Mouse (Mus musculus): ENCODE data around the gene Itsn1. TPM values are rescaled to one million over a fixed set of nuclear protein-coding genes. Genes with fewer than 3 reads are reported as not detected.

Gene Itsn1
- total RNA-seq, 2 experiments from 2014 or later, result 118 to 127 TPM

- no peak for DNase-seq (ENCODE audit: low spot score in 2 of 2)
- intact Hi-C loops (cut with DNase I), result no loop called here
These were observed 66.5 kb downstream of the Itsn1 start for GRCm38 (mm10) chr16:91795606-91796005.

GRCm38 (mm10) chr16:91801426-91801825 is 72.3 kb downstream of the Itsn1 start:
- intact Hi-C loops (cut with DNase I), result no loop called here
- no peak for DNase-seq (ENCODE audit: low spot score in 2 of 2)

GRCm38 (mm10) chr16:91802461-91803062 is 73.5 kb downstream of the Itsn1 start:
- no peak for DNase-seq (ENCODE audit: low spot score in 2 of 2)
- intact Hi-C loops (cut with DNase I), result no loop called here

- intact Hi-C loops (cut with DNase I), result no loop called here
These were observed 75.3 kb downstream of the Itsn1 start for GRCm38 (mm10) chr16:91804418-91804817.

GRCm38 (mm10) chr16:91804831-91805230 is 75.8 kb downstream of the Itsn1 start:
- intact Hi-C loops (cut with DNase I), result no loop called here
- DNase-seq (ENCODE audit: low spot score in 2 of 2), result no peak

More at GRCm38 (mm10) chr16:91804418-91804817, 75.3 kb downstream of the Itsn1 start:
- no peak for DNase-seq (ENCODE audit: low spot score in 2 of 2)

- DNase-seq (ENCODE audit: low spot score in 2 of 2), result no peak
- intact Hi-C loops (cut with DNase I), result no loop called here
These were observed 81.2 kb downstream of the Itsn1 start for GRCm38 (mm10) chr16:91810235-91810634.

DNA sequence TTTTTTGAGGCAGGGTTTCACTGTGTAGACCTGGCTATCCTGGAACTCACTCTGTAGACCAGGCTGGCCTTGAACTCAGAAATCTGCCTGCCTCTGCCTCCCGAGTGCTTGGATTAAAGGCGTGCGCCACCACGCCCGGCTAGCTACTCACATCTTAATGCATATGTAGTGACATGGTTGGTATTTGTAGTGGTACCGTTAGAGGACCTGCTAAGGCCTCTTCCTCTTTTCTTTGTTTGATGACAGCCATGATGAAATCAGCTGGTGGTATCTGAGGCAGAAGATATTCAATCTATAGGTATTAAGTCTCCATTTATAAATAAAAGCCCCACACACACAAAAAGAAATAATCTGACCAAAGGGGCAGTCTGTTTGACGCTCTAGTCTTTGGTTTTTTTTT is 82.3 kb downstream of the Itsn1 start:
- no peak for DNase-seq (ENCODE audit: low spot score in 2 of 2)
- intact Hi-C loops (cut with DNase I), result no loop called here

- no peak for DNase-seq (ENCODE audit: low spot score in 2 of 2)
- intact Hi-C loops (cut with DNase I), result no loop called here
These were observed 82.8 kb downstream of the Itsn1 start for GRCm38 (mm10) chr16:91811876-91812275.

- DNase-seq (ENCODE audit: low spot score in 2 of 2), result no peak
- intact Hi-C loops (cut with DNase I), result no loop called here
These were observed 84.5 kb downstream of the Itsn1 start for GRCm38 (mm10) chr16:91813543-91813942.

DNA sequence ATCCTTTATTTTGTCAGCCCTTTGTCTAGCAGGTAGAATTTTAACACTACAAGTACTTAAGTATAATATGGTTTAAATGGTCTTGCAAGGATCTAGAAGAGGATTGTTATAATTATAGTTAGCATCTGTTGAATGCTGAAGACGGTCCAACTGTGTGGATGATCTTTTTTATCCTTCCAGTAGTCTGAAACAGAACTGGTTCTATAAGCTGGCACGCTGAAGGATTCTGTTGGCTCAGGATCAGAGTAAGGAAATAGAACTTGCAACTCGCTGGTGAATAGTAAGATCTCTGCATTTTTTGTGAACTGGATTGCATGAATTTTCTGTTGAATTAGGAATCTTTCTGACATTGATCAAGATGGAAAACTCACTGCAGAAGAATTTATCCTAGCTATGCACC is 86.0 kb downstream of the Itsn1 start:
- intact Hi-C loops (cut with DNase I), result no loop called here
- peak; percentile 38 to 51 for DNase-seq (ENCODE audit: low spot score in 2 of 2)

DNA sequence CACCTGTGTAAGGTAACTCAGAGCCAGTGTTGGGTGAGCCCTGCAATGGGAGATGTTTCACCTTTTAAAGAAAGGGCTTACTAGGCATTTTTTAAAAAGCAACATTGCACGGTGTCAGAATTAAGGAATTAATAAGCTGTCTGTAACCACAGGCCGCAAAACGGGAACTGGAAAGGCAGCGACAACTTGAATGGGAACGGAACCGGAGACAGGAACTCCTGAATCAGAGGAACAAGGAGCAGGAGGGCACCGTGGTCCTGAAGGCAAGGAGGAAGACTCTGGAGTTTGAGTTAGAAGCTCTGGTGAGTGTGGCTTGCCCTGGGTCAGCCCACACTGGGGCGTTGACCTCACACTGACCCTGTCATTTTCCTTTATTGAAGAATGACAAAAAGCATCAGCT is 91.2 kb downstream of the Itsn1 start:
- intact Hi-C loops (cut with DNase I), result no loop called here
- no peak for DNase-seq (ENCODE audit: low spot score in 2 of 2)

DNA sequence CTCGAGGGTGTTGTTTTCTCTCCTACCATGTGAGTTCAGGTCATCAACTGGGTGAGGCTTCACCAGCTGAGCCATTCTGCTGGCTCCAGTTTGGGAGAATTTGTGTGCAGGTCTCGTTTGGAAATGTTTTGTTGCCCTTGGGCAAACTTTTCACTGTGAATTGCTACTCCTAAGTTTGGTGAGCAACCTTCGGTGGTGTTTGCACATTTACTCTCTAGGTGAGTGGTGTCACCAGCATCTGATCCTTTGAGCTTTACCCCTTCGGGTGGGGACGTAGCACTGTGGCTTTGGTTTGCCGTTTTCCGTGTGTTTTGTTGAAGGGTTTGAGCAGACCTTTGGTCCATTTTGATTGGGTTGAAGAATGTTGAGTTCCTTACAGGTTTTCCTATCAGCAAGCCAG is 93.2 kb downstream of the Itsn1 start:
- DNase-seq (ENCODE audit: low spot score in 2 of 2), result no peak

DNA sequence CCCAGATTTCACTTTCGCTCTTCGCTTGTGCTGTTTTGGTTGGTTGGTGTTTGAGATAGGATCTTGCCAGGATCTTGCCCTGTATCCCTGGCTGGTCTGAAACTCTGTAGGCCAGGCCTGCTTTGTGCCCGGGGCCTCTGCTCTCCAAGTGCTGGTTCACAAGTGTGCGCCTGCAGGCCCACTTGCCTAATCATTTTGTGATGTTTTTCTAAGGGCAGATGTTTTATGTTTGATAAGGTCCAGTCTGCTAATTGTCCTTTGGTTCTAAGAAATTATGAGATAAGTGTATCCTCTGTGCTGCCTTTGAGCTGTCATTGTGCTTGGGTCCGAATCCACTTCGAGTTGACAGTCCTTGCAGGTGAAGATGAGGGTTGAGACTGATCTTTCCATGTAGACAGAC is 93.7 kb downstream of the Itsn1 start:
- intact Hi-C loops (cut with DNase I), result no loop called here
- DNase-seq (ENCODE audit: low spot score in 2 of 2), result no peak

More for the DNA sequence above, 93.2 kb downstream of the Itsn1 start:
- intact Hi-C loops (cut with DNase I), result no loop called here

- DNase-seq (ENCODE audit: low spot score in 2 of 2), result no peak
These were observed 96.8 kb downstream of the Itsn1 start for GRCm38 (mm10) chr16:91825774-91826325.

DNA sequence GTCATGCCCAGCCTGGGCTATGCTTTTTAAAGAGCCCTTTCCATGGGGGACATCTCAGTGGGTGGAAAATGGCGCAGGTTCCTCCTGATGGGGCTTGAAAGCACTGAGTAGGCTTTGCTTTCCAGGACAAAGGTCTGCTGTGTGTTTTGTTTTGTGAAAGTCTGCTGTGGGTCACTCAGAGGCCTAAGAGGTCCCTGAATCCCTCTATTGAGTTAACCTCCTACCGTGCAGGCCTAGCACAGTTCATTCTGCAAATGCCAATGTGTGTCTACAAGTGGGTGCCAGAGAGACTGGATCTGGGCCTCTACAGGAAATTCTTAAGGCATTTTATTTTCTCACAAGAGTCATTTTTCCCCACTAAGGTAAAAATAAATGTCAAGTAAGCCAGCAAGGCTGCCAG is 97.8 kb downstream of the Itsn1 start:
- intact Hi-C loops (cut with DNase I), result loop anchor here (5.0 kb wide), 1 partner anchor 90 kb away; no protein-coding TSS in a partner anchor
- no peak for DNase-seq (ENCODE audit: low spot score in 2 of 2)

More at GRCm38 (mm10) chr16:91825774-91826325, 96.8 kb downstream of the Itsn1 start:
- intact Hi-C loops (cut with DNase I), result loop anchor here (5.0 kb wide), 1 partner anchor 91 kb away; no protein-coding TSS in a partner anchor

DNA sequence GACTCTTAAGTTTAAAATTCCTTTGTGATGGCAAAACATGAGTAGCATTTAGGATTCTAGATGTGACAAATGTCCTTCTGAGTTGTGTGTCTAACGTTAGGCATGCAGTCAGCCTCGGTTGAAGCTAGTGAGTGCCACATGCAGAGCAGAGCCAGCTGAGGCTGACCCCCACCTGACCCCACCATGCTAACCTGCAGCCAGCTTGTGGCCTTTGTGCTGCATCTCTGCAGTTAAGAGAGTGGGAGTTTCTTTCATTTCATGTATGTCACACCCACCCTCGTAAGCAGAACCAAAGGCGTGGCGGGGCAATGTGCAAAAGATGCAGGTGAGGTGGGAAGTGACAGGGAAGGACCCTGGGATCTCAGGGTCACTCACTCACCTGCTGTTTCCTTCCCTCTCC is 98.4 kb downstream of the Itsn1 start:
- intact Hi-C loops (cut with DNase I), result loop anchor here (5.0 kb wide), 1 partner anchor 90 kb away; no protein-coding TSS in a partner anchor
- DNase-seq (ENCODE audit: low spot score in 2 of 2), result no peak

DNA sequence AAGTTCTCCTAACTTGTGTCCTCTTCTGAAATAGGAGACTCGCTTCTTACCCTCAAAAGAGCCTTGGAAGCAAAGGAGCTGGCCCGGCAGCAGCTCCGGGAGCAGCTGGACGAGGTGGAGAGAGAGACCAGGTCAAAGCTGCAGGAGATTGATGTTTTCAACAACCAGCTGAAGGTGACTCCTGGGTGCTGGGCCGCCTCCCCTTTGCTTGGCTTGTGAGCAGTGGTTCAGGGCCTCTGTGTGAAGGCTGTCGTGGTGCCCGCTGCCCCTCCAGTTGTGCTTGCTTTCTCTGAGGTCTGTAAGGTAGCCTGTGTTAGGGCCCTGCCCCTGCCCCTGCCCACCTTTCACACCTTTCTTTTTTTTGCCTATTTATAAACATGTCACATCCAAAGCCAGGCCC is 99.1 kb downstream of the Itsn1 start:
- DNase-seq (ENCODE audit: low spot score in 2 of 2), result no peak
- intact Hi-C loops (cut with DNase I), result loop anchor here (5.0 kb wide), 1 partner anchor 89 kb away; no protein-coding TSS in a partner anchor

DNA sequence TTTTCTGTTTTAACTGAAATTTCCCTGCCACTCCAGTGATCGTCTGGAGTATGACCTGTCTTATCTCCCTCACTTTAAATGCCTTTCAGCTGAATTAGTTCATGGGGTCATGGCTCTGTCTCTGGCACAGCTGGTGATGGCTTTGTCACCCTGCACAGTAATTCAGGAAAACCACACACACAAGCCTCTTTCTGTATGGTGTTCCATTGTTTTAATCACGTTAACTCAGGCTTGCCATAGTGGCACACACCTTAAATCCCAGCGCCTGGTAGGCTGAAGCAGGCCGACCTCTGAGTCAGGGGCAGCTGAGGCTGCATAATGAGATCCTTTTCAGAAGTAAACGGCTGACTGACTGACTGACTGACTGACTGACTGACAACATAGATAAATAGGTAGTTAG is 99.5 kb downstream of the Itsn1 start:
- intact Hi-C loops (cut with DNase I), result loop anchor here (5.0 kb wide), 1 partner anchor 89 kb away; no protein-coding TSS in a partner anchor
- no peak for DNase-seq (ENCODE audit: low spot score in 2 of 2)

DNA sequence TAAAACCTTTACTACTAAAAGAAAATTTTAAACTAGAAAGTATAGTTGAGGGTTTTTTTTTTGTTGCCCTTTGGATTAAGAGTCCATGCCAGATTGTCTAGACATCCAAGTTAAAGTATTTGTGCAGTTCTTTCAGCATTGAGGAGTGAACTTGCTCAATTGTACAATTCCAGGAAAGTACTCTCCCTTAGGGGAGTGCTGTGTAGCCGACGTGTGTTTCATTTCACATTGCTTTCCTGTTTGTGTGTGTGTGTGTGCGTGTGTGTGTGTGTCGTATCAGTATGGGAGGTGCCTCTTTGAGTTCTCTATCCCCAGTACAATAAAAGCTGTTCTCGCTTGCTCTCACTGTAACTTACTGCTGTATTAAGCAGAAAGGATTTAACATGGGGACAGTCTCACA is 100.0 kb downstream of the Itsn1 start:
- intact Hi-C loops (cut with DNase I), result loop anchor here (5.0 kb wide), 1 partner anchor 88 kb away; no protein-coding TSS in a partner anchor
- DNase-seq (ENCODE audit: low spot score in 2 of 2), result no peak

- DNase-seq (ENCODE audit: low spot score in 2 of 2), result no peak
- intact Hi-C loops (cut with DNase I), result no loop called here
These were observed 101.2 kb downstream of the Itsn1 start for GRCm38 (mm10) chr16:91830260-91830659.

DNA sequence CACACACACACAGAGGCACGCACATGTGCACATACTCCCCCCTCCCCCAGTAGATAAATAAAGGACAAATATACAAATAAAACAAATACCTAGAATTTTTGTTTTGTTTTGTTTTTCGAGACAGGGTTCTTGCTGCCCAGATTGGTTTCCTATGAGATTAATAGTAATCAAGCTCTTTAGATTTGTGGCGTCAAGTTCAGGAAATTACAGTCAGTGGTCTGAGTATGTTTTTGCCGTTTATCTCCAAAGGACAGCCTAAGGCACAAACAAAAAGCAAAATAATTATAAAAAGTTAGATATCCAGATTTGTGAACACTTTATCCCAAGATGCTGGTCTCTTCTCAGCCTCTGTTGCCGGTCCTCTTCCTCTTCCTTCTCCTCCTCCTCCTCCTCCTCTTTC is 104.0 kb downstream of the Itsn1 start:
- DNase-seq (ENCODE audit: low spot score in 2 of 2), result no peak
- intact Hi-C loops (cut with DNase I), result no loop called here
